Mouse (Mus musculus): ENCODE measurements around the gene Erich6. TPM values are rescaled to one million over a fixed set of nuclear protein-coding genes. Genes with fewer than 3 reads are reported as not detected.

The Erich6 gene
- polyA plus RNA-seq (2017; shearing (Covaris generic)) = not detected

DNA sequence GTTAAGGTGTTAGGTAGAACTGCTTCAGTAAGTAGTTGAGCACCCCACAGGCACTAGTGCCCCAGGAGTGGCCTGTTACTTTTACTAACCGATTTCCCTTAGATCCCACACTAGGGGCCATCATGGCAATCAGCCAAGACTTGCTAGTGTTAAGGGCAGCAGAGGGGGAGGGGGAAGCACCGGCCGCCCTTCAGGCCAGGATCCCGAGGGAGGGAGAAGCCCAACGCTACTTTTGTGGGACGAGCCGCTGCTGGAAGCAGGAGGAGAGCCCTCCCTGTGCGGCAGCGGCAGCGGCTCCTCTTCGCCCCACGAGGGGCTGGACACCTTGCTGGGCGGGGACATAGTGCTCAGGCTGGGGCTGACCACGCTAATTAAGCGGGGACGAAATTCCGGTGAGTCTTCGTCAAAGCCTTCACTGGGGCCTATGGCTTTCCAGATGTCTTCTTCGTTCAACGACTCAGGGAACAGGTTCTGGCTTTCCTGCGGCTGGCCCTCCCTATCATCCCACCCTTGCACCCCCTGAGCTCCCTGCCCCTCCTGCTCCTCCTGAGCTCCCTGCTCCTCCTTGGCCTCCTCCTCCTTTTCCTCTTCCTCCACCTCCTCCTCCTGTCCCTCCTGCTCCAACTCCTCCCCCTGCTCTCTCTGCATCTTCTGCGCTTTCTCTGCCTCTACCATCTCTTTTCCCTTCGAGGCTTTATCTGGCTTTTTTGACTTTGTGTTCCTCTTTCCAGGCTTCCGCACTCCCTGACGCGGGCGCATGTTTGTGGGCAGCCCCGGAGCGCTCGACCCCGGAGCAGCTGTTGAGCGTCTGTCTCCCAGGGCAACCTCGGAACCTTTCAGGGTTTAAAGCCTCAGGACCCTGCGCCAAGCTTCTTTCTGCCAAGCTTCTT, at the start of gene Erich6:
Gene Erich6 (minus strand): TSS at position 802 of the 890 bp plus-strand sequence.

DNA sequence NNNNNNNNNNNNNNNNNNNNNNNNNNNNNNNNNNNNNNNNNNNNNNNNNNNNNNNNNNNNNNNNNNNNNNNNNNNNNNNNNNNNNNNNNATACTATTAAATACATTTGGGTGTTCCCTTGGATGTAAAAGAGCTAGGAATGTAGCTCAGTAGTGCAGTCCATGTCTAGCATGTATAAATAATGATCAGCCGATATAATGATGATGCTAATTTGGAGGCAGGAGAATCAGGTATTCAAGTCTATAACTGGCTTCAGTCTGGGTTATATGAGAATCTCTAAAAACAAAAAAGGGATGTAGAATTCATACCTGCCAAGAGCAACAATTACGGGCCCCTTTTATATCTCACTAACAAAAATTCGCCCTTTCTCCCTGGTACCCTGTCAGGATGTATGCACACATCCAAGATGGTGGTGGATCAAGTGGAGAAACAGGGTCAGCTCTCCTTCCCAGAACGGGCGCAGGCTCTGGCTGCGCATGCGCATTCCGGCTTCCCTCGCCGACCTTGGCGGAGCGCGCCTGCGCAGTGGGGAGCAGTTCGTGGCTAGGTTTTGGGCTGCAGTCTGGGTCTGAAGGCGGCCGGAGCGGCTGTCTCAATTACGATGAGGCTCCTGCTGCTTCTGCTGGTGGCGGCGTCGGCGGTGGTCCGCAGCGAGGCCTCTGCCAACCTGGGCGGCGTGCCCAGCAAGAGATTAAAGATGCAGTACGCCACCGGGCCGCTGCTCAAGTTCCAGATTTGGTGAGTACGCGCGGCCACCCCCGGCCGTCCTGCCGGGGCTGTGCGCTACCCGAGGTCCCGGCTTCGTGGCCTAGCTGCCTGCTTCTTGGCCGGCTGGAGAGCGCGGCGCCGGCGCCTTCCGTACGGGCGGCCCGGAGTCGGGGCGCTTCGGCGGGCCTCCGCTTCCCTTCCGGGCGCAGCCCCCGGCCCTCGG, 60.6 kb downstream of the Erich6 start, which contains the start of gene Selenot:
Gene Selenot (plus strand): TSS at position 500 of the 930 bp plus-strand sequence.

Other genes with a start within 250 kb of the Erich6 start
- 3.6 TPM for gene Tsc22d2, start 222.5 kb downstream of the Erich6 start, polyA plus RNA-seq (2017; shearing (Covaris generic))
- 32.8 TPM for gene Eif2a, start 111.4 kb downstream of the Erich6 start, polyA plus RNA-seq (2017; shearing (Covaris generic))
- 101 TPM for gene Serp1, start 111.3 kb downstream of the Erich6 start, polyA plus RNA-seq (2017; shearing (Covaris generic))
- 17.3 TPM for gene Selenot, start 60.6 kb downstream of the Erich6 start, polyA plus RNA-seq (2017; shearing (Covaris generic))
- gene Siah2, start 55.2 kb upstream of the Erich6 start, polyA plus RNA-seq (2017; shearing (Covaris generic)) = 0.68 TPM
- gene Mindy4b-ps, start 185.1 kb upstream of the Erich6 start, polyA plus RNA-seq (2017; shearing (Covaris generic)) = not detected
- not detected for gene Clrn1, start 248.1 kb upstream of the Erich6 start, polyA plus RNA-seq (2017; shearing (Covaris generic))